8 mouse cellular contexts compared by ENCODE assay signal in the genomic region with DNA sequence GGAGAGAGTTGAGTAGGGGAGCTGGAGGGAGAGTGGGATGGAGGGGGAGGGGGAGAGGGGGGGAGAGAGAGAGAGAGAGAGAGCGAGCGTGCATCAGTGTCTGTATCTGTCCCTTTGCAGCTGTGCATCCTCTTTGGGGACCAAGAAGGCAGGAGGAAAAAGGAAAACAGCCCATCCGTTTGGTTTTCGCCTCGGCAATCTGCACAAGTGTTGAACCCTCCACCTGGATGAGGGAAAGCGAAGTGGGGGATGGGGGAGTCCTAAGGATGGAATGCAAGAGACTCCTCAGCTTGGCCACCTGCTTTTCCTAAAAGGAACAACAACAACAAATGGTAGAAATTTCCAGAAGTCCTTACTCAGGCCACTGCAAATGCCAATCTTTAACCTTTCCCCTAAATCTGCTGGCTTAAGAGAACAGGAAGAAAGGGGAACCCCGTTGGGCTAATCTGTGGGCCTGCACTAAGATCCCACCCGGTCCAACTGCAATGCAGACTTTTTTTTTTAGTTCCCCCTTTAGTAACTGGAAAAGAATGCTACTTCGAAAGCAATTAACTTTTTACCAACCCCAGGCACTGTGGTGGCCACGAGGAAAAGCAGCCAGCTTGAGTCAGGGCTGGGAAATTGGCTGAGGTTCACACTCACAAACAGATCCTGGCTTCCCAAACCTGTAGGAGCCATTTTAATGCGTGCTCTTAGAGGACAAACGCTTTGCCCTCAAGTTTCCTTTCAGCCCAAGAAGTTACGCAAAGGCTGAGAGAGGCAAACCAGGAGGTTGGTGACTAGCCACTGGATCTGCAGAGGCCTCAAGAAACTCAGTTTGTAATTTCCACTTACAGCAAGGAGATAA. TPM values are rescaled to one million over a fixed set of nuclear protein-coding genes. Genes with fewer than 3 reads are reported as not detected.
DNase-seq lines count a peak whose midpoint lies in the region; ATAC-seq lines count a peak whose summit lies in the region.

No protein-coding gene starts in this region.

- DNase-seq in lung, postnatal 25 days (ENCODE audit: low spot score) = no peak
- peak; percentile 38 for DNase-seq in embryo, embryonic 10 days (ENCODE audit: low spot score)
- peak; percentile 65 for DNase-seq in kidney, postnatal 10 days
- DNase-seq in spleen, adult 18-20 months = no peak
- no peak for DNase-seq in spleen, postnatal 36 days (ENCODE audit: low spot score in 2 of 2)

- no peaks in the 10 kb centered on the region for H3K36me3 ChIP-seq in lung, embryonic 15.5 days
- peaks cover 12% of the 10 kb centered on the region; the same call in 1 of the 2 replicates for H3K36me3 ChIP-seq in heart, embryonic 13.5 days
- H3K36me3 ChIP-seq in midbrain, embryonic 15.5 days (replicated peaks) = no peaks in the 10 kb centered on the region

- H3K27me3 ChIP-seq in lung, embryonic 15.5 days = no peaks in the 10 kb centered on the region
- no peaks in the 10 kb centered on the region for H3K27me3 ChIP-seq in heart, embryonic 13.5 days (replicated peaks)
- no peaks in the 10 kb centered on the region for H3K27me3 ChIP-seq in midbrain, embryonic 15.5 days (replicated peaks)

- peak overlapping the region; percentile 53 for H3K9ac ChIP-seq in lung, embryonic 15.5 days
- peak overlapping the region; percentile 82 for H3K9ac ChIP-seq in heart, embryonic 13.5 days
- peak overlapping the region; percentile 70 for H3K9ac ChIP-seq in midbrain, embryonic 15.5 days

- peak overlapping the region; percentile 64 for H3K4me2 ChIP-seq in lung, embryonic 15.5 days
- H3K4me2 ChIP-seq in heart, embryonic 13.5 days = peak overlapping the region; percentile 76
- H3K4me2 ChIP-seq in midbrain, embryonic 15.5 days = peak overlapping the region; percentile 61

- WGBS in lung, embryonic 15.5 days = 11% methylated on average over 12 of the region's 13 CpGs
- WGBS in heart, embryonic 13.5 days = 17% methylated on average over 13 of the region's 13 CpGs
- WGBS in midbrain, embryonic 15.5 days = 8% methylated on average over 11 of the region's 13 CpGs

- no peak for ATAC-seq in lung, embryonic 15.5 days (ENCODE audit: borderline replicate concordance, extremely low read depth, low FRiP score, low TSS enrichment)
- no peak for ATAC-seq in heart, embryonic 13.5 days (ENCODE audit: extremely low read depth, insufficient number of reproducible peaks, low FRiP score, low TSS enrichment)
- no peak for ATAC-seq in midbrain, embryonic 15.5 days (replicated peaks)

- H3K4me3 ChIP-seq in lung, embryonic 15.5 days = peak overlapping the region; percentile 34
- H3K4me3 ChIP-seq in heart, embryonic 13.5 days = peak overlapping the region; percentile 47
- H3K4me3 ChIP-seq in midbrain, embryonic 15.5 days = peak overlapping the region; percentile 39

- peaks cover 94% of the 10 kb centered on the region for H3K4me1 ChIP-seq in lung, embryonic 15.5 days
- peaks cover 97% of the 10 kb centered on the region for H3K4me1 ChIP-seq in heart, embryonic 13.5 days
- H3K4me1 ChIP-seq in midbrain, embryonic 15.5 days = peaks cover 96% of the 10 kb centered on the region

- H3K9me3 ChIP-seq in lung, embryonic 15.5 days = no peaks in the 10 kb centered on the region
- H3K9me3 ChIP-seq in heart, embryonic 13.5 days = no peaks in the 10 kb centered on the region
- H3K9me3 ChIP-seq in midbrain, embryonic 15.5 days = no peaks in the 10 kb centered on the region

- H3K27ac ChIP-seq in lung, embryonic 15.5 days = peak overlapping the region; percentile 100
- peak overlapping the region; percentile 100 for H3K27ac ChIP-seq in heart, embryonic 13.5 days (replicated peaks)
- peak overlapping the region; percentile 100 for H3K27ac ChIP-seq in midbrain, embryonic 15.5 days

RNA-seq across cellular contexts. Expression of a gene that starts 17.0 kb away (rescaled TPM):
- 44.7 and 46.0 TPM in 2 replicates for polyA plus RNA-seq in lung, embryonic 15.5 days (2015; fragmentation: Nextera tagmentation; extraction: Ambion mirVana)
- 41.5 and 42.4 TPM in 2 replicates for polyA plus RNA-seq in heart, embryonic 13.5 days (2015; fragmentation: Nextera tagmentation; extraction: Ambion mirVana)
- 89.8 and 93.3 TPM in 2 replicates for polyA plus RNA-seq in midbrain, embryonic 15.5 days (2015; fragmentation: Nextera tagmentation; extraction: Ambion mirVana)

Comparison
In these comparisons a context has a peak if more than half of its experiments do, and no peak if none do; other contexts are left out.
1. DNase-seq: peak in embryo, embryonic 10 days (single experiment) and kidney, postnatal 10 days (single experiment); none in lung, postnatal 25 days (single experiment), spleen, adult 18-20 months (0 of 2) and spleen, postnatal 36 days (0 of 2).
2. Peak in every context shown above with its lines, with median percentiles within 50 percentile points of each other: H3K27ac ChIP-seq, H3K4me2 ChIP-seq, H3K4me3 ChIP-seq and H3K9ac ChIP-seq.